Comparison of ENCODE assay signal across 15 mouse cellular contexts in the genomic region with DNA sequence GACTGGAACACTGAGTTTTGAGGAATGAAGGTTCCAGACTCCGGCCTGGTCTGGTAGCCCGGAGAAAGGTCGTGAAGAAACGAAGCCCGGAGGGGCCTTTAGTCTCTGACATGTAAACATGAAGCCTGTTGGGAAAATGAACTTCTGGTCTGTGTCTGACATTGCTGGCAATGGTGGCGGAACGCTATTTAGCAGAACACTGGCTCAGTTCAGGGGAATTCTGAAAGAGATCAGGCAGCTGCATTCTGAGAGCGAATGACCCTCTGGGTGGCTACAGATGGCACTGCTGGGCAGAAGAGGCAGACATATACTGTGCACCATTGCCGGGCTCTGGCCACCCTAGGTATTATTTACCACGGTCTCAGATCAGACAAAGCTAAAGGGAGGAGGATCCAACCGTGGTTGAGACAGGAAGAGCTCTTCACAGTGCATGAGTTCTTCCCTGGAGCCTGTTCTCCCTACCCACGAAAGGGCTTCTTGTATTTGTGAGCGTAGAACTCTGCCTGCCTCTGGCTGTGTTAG. TPM values are rescaled to one million over a fixed set of nuclear protein-coding genes. Genes with fewer than 3 reads are reported as not detected.
DNase-seq lines count a peak whose midpoint lies in the region; ATAC-seq and TF ChIP-seq lines count a peak whose summit lies in the region.
"Had no signal": no experiment of that assay in that cellular context is flagged by ENCODE, and none has a peak within 500 bp of the region (broad histone marks: within the 10 kb centered on the region; RNA-seq: fewer than 3 reads in every experiment).

No protein-coding gene starts in this region.

- 76% methylated on average over 13 of the region's 13 CpGs for WGBS in hindbrain, embryonic 10.5 days
- WGBS in hindbrain, embryonic 13.5 days = 74% methylated on average over 13 of the region's 13 CpGs
- 65% methylated on average over 13 of the region's 13 CpGs for WGBS in lung, embryonic 14.5 days
- WGBS in embryonic facial prominence, embryonic 10.5 days = 66% methylated on average over 13 of the region's 13 CpGs
- WGBS in liver, embryonic 13.5 days (ENCODE audit: insufficient replicate concordance) = 59% methylated on average over 13 of the region's 13 CpGs

- no peak overlapping the region for H3K4me2 ChIP-seq in hindbrain, embryonic 13.5 days
- H3K4me2 ChIP-seq in lung, embryonic 14.5 days = no peak overlapping the region
- H3K4me2 ChIP-seq in liver, embryonic 13.5 days = peak overlapping the region; percentile 65
- H3K4me2 ChIP-seq: hindbrain, embryonic 12.5 days; kidney, embryonic 15.5 days had no signal

- no peaks in the 10 kb centered on the region for H3K27me3 ChIP-seq in hindbrain, embryonic 10.5 days (ENCODE audit: insufficient read depth, poor library complexity, severe bottlenecking)
- no peaks in the 10 kb centered on the region for H3K27me3 ChIP-seq in hindbrain, embryonic 13.5 days
- H3K27me3 ChIP-seq in lung, embryonic 14.5 days (ENCODE audit: insufficient read depth, low read length) = no peaks in the 10 kb centered on the region
- no peaks in the 10 kb centered on the region for H3K27me3 ChIP-seq in embryonic facial prominence, embryonic 10.5 days (replicated peaks; ENCODE audit: low read depth, poor library complexity, severe bottlenecking)
- H3K27me3 ChIP-seq in liver, embryonic 13.5 days = no peaks in the 10 kb centered on the region
- H3K27me3 ChIP-seq: hindbrain, embryonic 12.5 days; kidney, embryonic 15.5 days had no signal

- no peaks in the 10 kb centered on the region for H3K9me3 ChIP-seq in hindbrain, embryonic 10.5 days
- no peaks in the 10 kb centered on the region for H3K9me3 ChIP-seq in hindbrain, embryonic 13.5 days
- no peaks in the 10 kb centered on the region for H3K9me3 ChIP-seq in lung, embryonic 14.5 days (ENCODE audit: low read depth, low read length)
- no peaks in the 10 kb centered on the region for H3K9me3 ChIP-seq in embryonic facial prominence, embryonic 10.5 days
- H3K9me3 ChIP-seq in liver, embryonic 13.5 days (replicated peaks) = no peaks in the 10 kb centered on the region
- H3K9me3 ChIP-seq: hindbrain, embryonic 12.5 days; kidney, embryonic 15.5 days had no signal

- H3K4me3 ChIP-seq in hindbrain, embryonic 10.5 days = no peak overlapping the region
- H3K4me3 ChIP-seq in hindbrain, embryonic 13.5 days = no peak overlapping the region
- H3K4me3 ChIP-seq in lung, embryonic 14.5 days (ENCODE audit: low read depth, low read length) = no peak overlapping the region
- no peak overlapping the region for H3K4me3 ChIP-seq in embryonic facial prominence, embryonic 10.5 days
- peak overlapping the region; percentile 73 for H3K4me3 ChIP-seq in liver, embryonic 13.5 days (replicated peaks)
- H3K4me3 ChIP-seq: hindbrain, embryonic 12.5 days; kidney, embryonic 15.5 days had no signal

- DNase-seq in hindbrain, embryonic 10.5 days (ENCODE audit: low spot score) = no peak
- DNase-seq in lung, embryonic 14.5 days = peak; percentile 7
- DNase-seq in lung, postnatal 36 days = no peak
- no peak for DNase-seq in embryonic facial prominence, embryonic 10.5 days (ENCODE audit: low spot score)
- DNase-seq in liver, embryonic 13.5 days = no peak
- no peak for DNase-seq in thymus, adult 18-20 months
- no peak for DNase-seq in cerebellum, adult 9-10 months
- DNase-seq: heart, adult 18-20 months; lung, adult 2 months; right cerebral cortex, postnatal 4 days had no signal

- peak overlapping the region; percentile 29; the same call in 1 of the 2 replicates for H3K27ac ChIP-seq in hindbrain, embryonic 10.5 days
- H3K27ac ChIP-seq in hindbrain, embryonic 13.5 days = no peak overlapping the region
- H3K27ac ChIP-seq in lung, embryonic 14.5 days (ENCODE audit: low read depth) = no peak overlapping the region
- peak overlapping the region; percentile 40; the same call in 1 of the 2 replicates for H3K27ac ChIP-seq in embryonic facial prominence, embryonic 10.5 days (replicated peaks)
- H3K27ac ChIP-seq in liver, embryonic 13.5 days = peak overlapping the region; percentile 99
- H3K27ac ChIP-seq: hindbrain, embryonic 12.5 days; kidney, embryonic 15.5 days; stomach, postnatal 0 days had no signal

- no peaks in the 10 kb centered on the region for H3K36me3 ChIP-seq in hindbrain, embryonic 10.5 days
- no peaks in the 10 kb centered on the region for H3K36me3 ChIP-seq in hindbrain, embryonic 13.5 days
- H3K36me3 ChIP-seq in lung, embryonic 14.5 days (ENCODE audit: insufficient read depth) = no peaks in the 10 kb centered on the region
- H3K36me3 ChIP-seq in embryonic facial prominence, embryonic 10.5 days (replicated peaks) = no peaks in the 10 kb centered on the region
- peaks cover 18% of the 10 kb centered on the region for H3K36me3 ChIP-seq in liver, embryonic 13.5 days
- H3K36me3 ChIP-seq: hindbrain, embryonic 12.5 days; kidney, embryonic 15.5 days had no signal

- no peak for ATAC-seq in hindbrain, embryonic 13.5 days (ENCODE audit: low FRiP score)
- ATAC-seq in lung, embryonic 14.5 days (ENCODE audit: insufficient read depth) = no peak
- no peak for ATAC-seq in liver, embryonic 13.5 days (ENCODE audit: low read depth)

- TF ChIP-seq CTCF in lung, embryonic 14.5 days (IDR thresholded peaks at IDR 0.05; ENCODE audit: low read depth) = no peak

- peaks cover 15% of the 10 kb centered on the region for H3K4me1 ChIP-seq in hindbrain, embryonic 10.5 days (replicated peaks)
- no peaks in the 10 kb centered on the region for H3K4me1 ChIP-seq in hindbrain, embryonic 13.5 days (replicated peaks)
- no peaks in the 10 kb centered on the region for H3K4me1 ChIP-seq in lung, embryonic 14.5 days (ENCODE audit: insufficient read depth)
- H3K4me1 ChIP-seq in embryonic facial prominence, embryonic 10.5 days = peaks cover 9% of the 10 kb centered on the region; the same call in 1 of the 2 replicates
- H3K4me1 ChIP-seq in liver, embryonic 13.5 days (replicated peaks) = peaks cover 73% of the 10 kb centered on the region
- H3K4me1 ChIP-seq: hindbrain, embryonic 12.5 days; kidney, embryonic 15.5 days had no signal

- no peak overlapping the region for H3K9ac ChIP-seq in hindbrain, embryonic 13.5 days
- no peak overlapping the region for H3K9ac ChIP-seq in lung, embryonic 14.5 days
- H3K9ac ChIP-seq in liver, embryonic 13.5 days = peak overlapping the region; percentile 91
- H3K9ac ChIP-seq: hindbrain, embryonic 12.5 days; kidney, embryonic 15.5 days had no signal

RNA-seq across cellular contexts. Expression of gene 1300017J02Rik, which starts 17.9 kb away (rescaled TPM):
- 3.1 and 4.4 TPM in 2 replicates for polyA plus RNA-seq in hindbrain, embryonic 10.5 days (2016; fragmentation: Nextera tagmentation; extraction: Ambion mirVana)
- polyA plus RNA-seq in hindbrain, embryonic 13.5 days (2015; fragmentation: Nextera tagmentation; extraction: Ambion mirVana) = 1.2 and 2.8 TPM in 2 replicates
- 0.51 and 0.78 TPM in 2 replicates for polyA plus RNA-seq in lung, embryonic 14.5 days (2014; fragmentation: Nextera tagmentation; extraction: Ambion mirVana)
- polyA plus RNA-seq in embryonic facial prominence, embryonic 10.5 days (2016; fragmentation: Nextera tagmentation; extraction: Ambion mirVana) = 2.9 and 4.0 TPM in 2 replicates
- 40.7 and 41.2 TPM in 2 replicates for polyA plus RNA-seq in liver, embryonic 13.5 days (2015; fragmentation: Nextera tagmentation; extraction: Ambion mirVana)

RNA-seq across cellular contexts. Expression of gene Topbp1, which starts 18.1 kb away (rescaled TPM):
- polyA plus RNA-seq in hindbrain, embryonic 10.5 days (2016; fragmentation: Nextera tagmentation; extraction: Ambion mirVana) = 55.9 and 81.8 TPM in 2 replicates
- polyA plus RNA-seq in hindbrain, embryonic 13.5 days (2015; fragmentation: Nextera tagmentation; extraction: Ambion mirVana) = 23.2 and 26.0 TPM in 2 replicates
- 96.5 and 103 TPM in 2 replicates for polyA plus RNA-seq in lung, embryonic 14.5 days (2014; fragmentation: Nextera tagmentation; extraction: Ambion mirVana)
- polyA plus RNA-seq in embryonic facial prominence, embryonic 10.5 days (2016; fragmentation: Nextera tagmentation; extraction: Ambion mirVana) = 86.9 and 93.9 TPM in 2 replicates
- polyA plus RNA-seq in liver, embryonic 13.5 days (2015; fragmentation: Nextera tagmentation; extraction: Ambion mirVana) = 44.7 and 52.7 TPM in 2 replicates

RNA-seq across cellular contexts. Expression of gene Trf, which starts 56.7 kb away (rescaled TPM):
- polyA plus RNA-seq in hindbrain, embryonic 10.5 days (2016; fragmentation: Nextera tagmentation; extraction: Ambion mirVana) = 17.2 and 27.2 TPM in 2 replicates
- polyA plus RNA-seq in hindbrain, embryonic 13.5 days (2015; fragmentation: Nextera tagmentation; extraction: Ambion mirVana) = 33.0 and 34.3 TPM in 2 replicates
- polyA plus RNA-seq in lung, embryonic 14.5 days (2014; fragmentation: Nextera tagmentation; extraction: Ambion mirVana) = 35.5 and 44.6 TPM in 2 replicates
- 21.1 and 23.5 TPM in 2 replicates for polyA plus RNA-seq in embryonic facial prominence, embryonic 10.5 days (2016; fragmentation: Nextera tagmentation; extraction: Ambion mirVana)
- 3,275 and 3,335 TPM in 2 replicates for polyA plus RNA-seq in liver, embryonic 13.5 days (2015; fragmentation: Nextera tagmentation; extraction: Ambion mirVana)

RNA-seq across cellular contexts. Expression of gene Gm20425, which starts 56.9 kb away (rescaled TPM):
- not detected in 2 replicates for polyA plus RNA-seq in hindbrain, embryonic 10.5 days (2016; fragmentation: Nextera tagmentation; extraction: Ambion mirVana)
- polyA plus RNA-seq in hindbrain, embryonic 13.5 days (2015; fragmentation: Nextera tagmentation; extraction: Ambion mirVana) = 3.5 and 4.7 TPM in 2 replicates
- polyA plus RNA-seq in lung, embryonic 14.5 days (2014; fragmentation: Nextera tagmentation; extraction: Ambion mirVana) = 3.4 TPM in 1 of 2 replicates, not detected in the other
- polyA plus RNA-seq in embryonic facial prominence, embryonic 10.5 days (2016; fragmentation: Nextera tagmentation; extraction: Ambion mirVana) = 0.58 and 0.95 TPM in 2 replicates
- 3.5 and 9.4 TPM in 2 replicates for polyA plus RNA-seq in liver, embryonic 13.5 days (2015; fragmentation: Nextera tagmentation; extraction: Ambion mirVana)
- polyA plus RNA-seq: urinary bladder, adult 2 months had no signal

Comparison
In these comparisons a context has a peak if more than half of its experiments do, and no peak if none do; other contexts are left out.
1. H3K27ac ChIP-seq: peak in hindbrain, embryonic 10.5 days (single experiment), embryonic facial prominence, embryonic 10.5 days (single experiment) and liver, embryonic 13.5 days (single experiment); none in hindbrain, embryonic 13.5 days (single experiment) and lung, embryonic 14.5 days (single experiment).
2. RNA of gene Trf, which starts 56.7 kb away (polyA plus RNA-seq): 3,275 to 3,335 TPM in liver, embryonic 13.5 days; 35.5 to 44.6 TPM in lung, embryonic 14.5 days, 33.0 to 34.3 TPM in hindbrain, embryonic 13.5 days, 17.2 to 27.2 TPM in hindbrain, embryonic 10.5 days and 21.1 to 23.5 TPM in embryonic facial prominence, embryonic 10.5 days; every median in the first group is over 10 times any median in the second.